Mouse (Mus musculus): Measurements from ENCODE around the gene C2cd2l.
"Not testable (repeated sequence)": the region's sequence is repeated elsewhere in the genome, so short reads cannot be mapped to it uniquely, and the experiment has no call there.

C2cd2l gene

DNA sequence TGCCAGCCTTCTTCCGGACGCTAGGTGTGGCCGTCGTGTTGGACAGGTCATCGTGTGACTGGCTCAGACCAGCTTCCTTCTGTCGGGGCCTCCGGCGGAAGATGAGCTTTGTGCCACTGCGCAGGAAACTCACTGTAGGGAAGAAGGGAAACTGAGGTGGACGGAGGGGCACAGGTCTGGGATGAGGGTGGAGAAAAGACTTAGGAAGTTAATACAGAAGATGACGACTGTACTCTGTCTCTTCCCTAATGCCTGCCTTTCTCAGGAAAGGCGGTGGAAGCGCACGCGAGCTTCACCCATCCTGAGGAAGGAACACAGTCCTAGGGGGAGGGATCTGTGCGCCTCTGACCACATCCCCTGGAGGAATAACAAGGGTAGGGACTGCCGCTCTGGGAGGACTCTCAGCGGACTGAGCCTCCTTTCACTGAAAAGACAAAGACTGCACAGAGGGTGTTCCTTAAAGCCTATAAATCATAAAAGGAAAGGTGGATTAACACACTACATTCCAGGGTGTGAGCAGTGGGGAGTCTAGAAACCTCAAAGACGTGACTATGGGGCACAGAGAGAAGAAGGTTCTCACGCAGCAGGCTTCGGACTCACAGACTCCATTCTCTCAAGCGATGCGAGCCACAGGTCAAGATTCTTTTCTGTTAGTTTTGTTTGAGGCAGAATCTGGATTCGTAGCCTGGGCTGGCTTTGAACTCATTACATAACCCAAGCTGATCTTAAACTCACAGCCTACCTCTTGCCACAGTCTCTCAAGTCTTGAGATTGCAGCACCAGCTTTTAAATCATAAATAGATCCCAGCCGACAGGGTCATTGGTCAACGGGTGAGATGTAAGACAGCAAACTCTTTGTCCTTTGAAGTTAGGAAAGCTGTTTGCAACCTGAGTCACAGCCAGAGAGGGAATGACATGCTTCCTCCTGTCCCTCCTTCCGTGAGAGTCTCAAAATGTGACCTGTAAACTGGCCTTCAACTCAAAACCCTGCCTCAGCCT, 8.7 kb downstream of the C2cd2l start:
- DNase-seq, result no peak

GRCm38 (mm10) chr9:44310750-44311135, 9.3 kb downstream of the C2cd2l start:
- no peak for DNase-seq

GRCm38 (mm10) chr9:44309756-44310155, 10.3 kb downstream of the C2cd2l start:
- DNase-seq, result no peak

- DNase-seq, result peak; percentile 49
Observed at GRCm38 (mm10) chr9:44307248-44307647, 12.8 kb downstream of the C2cd2l start.

DNA sequence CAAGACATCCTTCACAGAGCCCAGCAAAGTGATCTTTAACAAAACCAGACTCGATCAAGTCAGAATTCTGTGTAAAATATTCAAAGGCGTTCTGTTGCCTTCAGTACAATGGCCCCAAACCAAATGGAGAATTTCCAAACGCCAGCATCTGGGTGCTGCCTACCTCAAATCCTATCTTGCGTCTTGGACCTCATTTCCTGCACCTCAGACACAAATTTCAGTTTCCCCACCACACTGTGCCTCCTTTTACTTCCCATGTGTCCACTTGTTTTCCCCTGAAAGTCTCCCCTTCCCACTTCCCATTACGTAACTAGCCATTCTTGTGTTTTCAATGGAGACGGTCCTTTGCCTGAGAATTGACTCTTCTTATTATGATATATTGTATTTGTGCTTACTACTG, 13.6 kb downstream of the C2cd2l start:
- DNase-seq, result no peak

GRCm38 (mm10) chr9:44305466-44306079, 14.5 kb downstream of the C2cd2l start, which contains the start of gene Hinfp:
Gene Hinfp, minus strand, starts transcription at chr9:44305671.
- DNase-seq, result peak; percentile 93

- not testable (repeated sequence) for DNase-seq
Observed at GRCm38 (mm10) chr9:44300001-44300400, 20.1 kb downstream of the C2cd2l start.

DNA sequence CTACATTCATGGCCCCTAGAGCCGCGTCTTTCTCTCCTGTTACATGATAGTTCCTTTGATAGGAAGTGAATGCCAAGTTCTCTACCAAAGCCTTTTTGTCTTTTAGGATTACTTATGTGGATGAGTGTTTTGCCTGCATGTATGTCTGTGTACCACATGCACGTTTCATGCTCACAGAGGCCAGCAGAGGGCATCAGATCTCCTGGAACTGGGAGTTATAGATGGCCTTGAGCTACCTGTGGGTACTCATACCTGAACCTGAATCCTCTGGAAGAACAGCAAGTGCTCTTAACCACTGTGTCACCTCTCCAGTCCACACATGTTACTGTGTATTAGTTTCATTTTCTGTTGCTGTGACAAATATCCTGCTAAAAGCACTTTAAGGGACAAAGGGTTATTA, 27.6 kb downstream of the C2cd2l start:
- peak; percentile 82 for DNase-seq

- DNase-seq, result no peak
Observed at GRCm38 (mm10) chr9:44288959-44289291, 31.2 kb downstream of the C2cd2l start.

GRCm38 (mm10) chr9:44288076-44288958, 31.8 kb downstream of the C2cd2l start, which contains the start of gene Abcg4:
Gene Abcg4, minus strand, starts transcription at chr9:44288615.
- no peak for DNase-seq

DNA sequence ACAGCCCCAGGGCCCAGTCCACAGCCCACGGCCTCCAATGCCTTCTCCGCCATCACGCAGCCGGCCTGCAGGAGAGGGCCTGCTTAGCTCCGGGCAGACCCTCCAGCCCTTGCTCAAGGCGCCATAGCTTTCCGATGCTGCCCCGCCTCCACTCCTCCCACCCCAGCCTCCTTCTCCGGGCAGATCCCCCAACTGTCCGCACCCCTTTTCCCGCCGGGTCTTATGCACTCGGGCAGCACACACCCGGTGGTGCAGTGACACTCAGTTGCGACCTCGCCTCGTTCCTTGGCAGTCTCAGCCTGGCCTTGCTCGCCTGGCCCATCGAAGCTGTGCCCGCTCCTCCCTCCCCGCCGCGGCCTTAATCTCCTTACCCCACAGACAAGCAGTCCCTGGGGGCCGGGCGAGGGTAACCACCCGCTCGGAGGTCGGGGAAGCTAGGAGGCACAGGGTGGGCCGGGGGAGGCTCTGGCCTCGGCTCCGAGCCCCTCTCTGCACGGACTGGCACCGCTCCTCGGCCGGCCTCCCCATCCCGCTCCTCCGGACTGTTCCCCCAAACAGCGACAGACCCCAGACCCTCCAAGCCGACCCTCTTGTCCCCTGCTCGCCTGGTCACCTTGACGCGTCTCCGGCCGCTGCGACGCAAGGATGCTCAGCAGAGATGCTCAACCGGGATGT, 32.5 kb downstream of the C2cd2l start:
- DNase-seq, result no peak

DNA sequence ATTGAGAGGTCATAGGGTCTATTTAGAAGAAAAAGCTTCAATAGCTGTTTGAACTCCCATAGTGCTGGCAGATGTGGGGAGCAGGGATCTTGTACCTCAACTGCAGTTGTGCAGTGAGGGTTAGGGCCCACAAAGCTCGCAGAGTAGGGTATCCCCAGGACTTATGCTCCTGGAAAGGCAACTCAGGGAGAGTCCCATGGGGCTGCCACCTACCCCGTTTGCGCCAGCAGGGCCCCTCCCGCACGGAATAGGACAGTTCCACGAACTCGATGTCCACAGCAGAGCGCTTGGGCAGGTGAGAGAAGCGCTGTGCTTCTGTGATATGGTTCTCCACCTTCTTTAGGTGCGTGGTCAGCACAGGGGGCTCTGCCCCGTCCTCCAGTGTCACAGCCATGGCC, 33.1 kb downstream of the C2cd2l start:
- DNase-seq, result no peak

- DNase-seq, result no peak
Observed at GRCm38 (mm10) chr9:44286256-44286850, 33.7 kb downstream of the C2cd2l start.

DNA sequence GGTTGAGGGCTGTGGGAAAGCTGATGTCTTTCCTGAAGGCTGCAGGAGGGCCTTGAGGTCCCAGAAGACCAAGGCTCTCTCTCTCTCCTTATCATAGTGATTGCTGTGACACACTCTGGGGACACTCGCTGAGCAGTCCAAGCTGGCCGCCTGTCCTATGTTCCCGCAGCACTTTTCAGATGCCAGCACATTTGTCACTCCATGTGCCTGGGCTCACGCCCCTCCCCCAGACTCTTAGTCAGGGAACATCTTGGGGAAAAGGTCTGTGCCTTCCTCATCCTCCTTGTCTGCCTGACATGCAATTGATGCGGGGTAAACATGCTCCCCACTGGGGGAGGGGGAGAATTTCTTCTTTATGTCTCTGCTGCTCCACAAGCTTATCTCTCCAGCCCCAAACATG, 36.9 kb downstream of the C2cd2l start:
- no peak for DNase-seq

DNA sequence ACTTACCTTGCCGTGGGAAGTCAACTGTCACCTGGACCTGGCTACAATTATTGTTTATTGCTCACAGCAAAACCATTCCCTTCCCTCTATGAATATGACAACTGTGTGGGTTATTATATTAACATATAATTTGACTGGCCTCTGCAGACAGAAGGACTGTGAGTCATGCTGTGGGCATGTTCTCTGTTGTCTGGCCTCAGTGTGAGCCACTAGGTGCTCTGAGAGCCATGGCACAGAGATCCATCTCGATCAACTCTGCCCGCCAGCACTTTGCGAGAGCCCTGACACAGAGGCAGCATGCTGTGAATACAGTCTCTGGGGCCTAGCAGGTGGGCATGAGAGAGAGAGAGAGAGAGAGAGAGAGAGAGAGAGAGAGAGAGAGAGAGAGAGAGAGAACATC, 50.1 kb downstream of the C2cd2l start:
- no peak for DNase-seq

DNA sequence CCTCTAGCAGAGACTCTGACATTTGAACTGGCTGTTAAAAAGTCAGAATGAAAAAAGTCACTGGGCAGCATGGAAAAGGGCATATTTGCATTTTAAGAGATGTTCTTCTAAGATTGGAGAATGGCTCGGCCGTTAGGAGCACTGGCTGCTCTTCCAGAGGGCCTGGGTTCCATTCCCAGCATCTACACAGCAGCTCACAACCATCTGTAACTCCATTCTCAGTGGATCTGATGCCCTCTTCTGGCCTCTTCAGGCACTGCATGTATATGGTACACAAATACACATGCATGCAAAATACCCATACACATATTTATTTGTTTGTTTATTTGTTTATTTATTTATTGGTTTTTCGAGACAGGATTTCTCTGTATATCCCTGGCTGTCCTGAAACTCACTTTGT, 51.0 kb downstream of the C2cd2l start:
- DNase-seq, result peak; percentile 74

GRCm38 (mm10) chr9:44268432-44268831, 51.7 kb downstream of the C2cd2l start, which contains the start of gene Nlrx1:
Gene Nlrx1, minus strand, starts transcription at chr9:44268599.
- no peak for DNase-seq

DNA sequence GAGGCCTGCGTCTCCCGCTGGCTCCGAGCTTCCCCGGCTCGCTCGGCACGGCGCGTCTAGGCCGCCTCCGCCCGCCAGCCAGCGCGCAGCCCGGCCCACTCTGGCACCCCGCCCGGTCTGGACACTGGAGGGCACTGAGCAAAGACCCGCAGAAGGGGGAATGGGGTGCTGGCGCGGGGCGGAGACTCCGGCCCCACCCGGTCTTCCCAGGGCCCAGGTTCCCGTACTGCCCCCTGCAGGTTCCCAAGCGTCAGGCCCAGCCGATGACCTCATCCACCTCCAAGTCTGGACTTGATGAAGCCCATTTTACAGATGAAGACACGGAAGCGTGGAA, 52.1 kb downstream of the C2cd2l start:
- peak; percentile 91 for DNase-seq

DNA sequence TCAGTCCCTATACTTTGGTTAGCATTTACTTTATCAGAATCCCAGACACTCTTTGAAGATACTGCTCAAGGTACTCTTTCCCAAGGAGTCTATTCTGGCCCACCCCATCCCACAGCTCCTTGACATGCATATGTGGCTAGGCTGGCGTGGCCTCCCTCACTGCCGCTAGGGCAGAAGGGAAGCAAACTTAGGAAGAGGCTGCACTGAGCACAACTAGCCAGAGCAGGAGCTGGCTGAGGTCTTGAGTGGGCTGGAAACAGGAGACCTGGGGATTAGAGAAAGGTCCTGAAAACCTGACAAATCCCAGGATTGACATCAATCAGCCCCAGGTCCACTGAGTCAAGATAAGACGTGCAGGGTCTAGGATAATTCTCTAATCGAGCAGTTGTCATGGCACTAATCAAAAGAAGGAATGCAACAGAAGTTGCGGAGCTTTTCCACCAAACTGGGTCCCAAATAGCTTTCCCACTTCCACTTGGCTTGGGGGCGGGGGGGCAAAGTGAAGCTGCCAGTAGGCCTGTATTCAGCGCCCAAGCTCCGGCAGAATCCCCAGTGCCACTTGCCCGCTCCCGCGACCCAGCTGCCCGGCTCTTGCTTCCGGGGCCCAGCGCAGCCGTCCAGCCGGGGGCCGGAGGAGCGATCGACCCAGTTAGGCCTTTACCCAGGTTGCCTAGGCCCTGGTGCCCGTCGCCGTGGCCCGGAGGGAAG, 52.6 kb downstream of the C2cd2l start:
- DNase-seq, result peak; percentile 49

GRCm38 (mm10) chr9:44266478-44267226, 53.4 kb downstream of the C2cd2l start:
- no peak for DNase-seq

GRCm38 (mm10) chr9:44261388-44261787, 58.7 kb downstream of the C2cd2l start:
- DNase-seq, result no peak

Measured in thymus, postnatal 4 days (tissue).